Mouse (Mus musculus) gastrocnemius, adult 8-10 months (tissue): ENCODE measurements around the gene Fgf15. TPM values are rescaled to one million over a fixed set of nuclear protein-coding genes. Genes with fewer than 3 reads are reported as not detected.

Experiments used
- total RNA-seq, 4 experiments: library from RNA; stranded (reverse); gene quantifications; 2 replicates each; pipeline ENCODE4 v1.2.4; 2022

The Fgf15 gene
- total RNA-seq, 4 experiments from 2014 or later, result not detected

Other genes with a start within 250 kb of the Fgf15 start
- gene Ano1, start 144.6 kb upstream of the Fgf15 start, total RNA-seq, result 1 to 10 TPM; 1.1 to 2.7 (median 1.9) TPM
- gene Fgf3, start 58.4 kb upstream of the Fgf15 start, total RNA-seq, result not detected
- gene Fgf4, start 49.2 kb upstream of the Fgf15 start, total RNA-seq, result not detected
- 1 to 10 TPM; 7.8 to 8.9 (median 8.7) TPM for gene LTO1, start 18.6 kb downstream of the Fgf15 start, total RNA-seq
- 1 to 10 TPM; 2.3 to 6.9 (median 4.0) TPM for gene Ccnd1, start 43.4 kb downstream of the Fgf15 start, total RNA-seq